Mouse (Mus musculus): Measurements from ENCODE around the gene Kcnk1. TPM values are rescaled to one million over a fixed set of nuclear protein-coding genes. Genes with fewer than 3 reads are reported as not detected.

Kcnk1 gene
- total and polyA plus RNA-seq, 3 experiments: not detected

- no peaks in the 10 kb centered on the region for H3K4me1 ChIP-seq (ENCODE audit: control insufficient read depth in 1 of 2, insufficient read depth in 2 of 2)
- H3K79me2 ChIP-seq (replicated peaks; ENCODE audit: control insufficient read depth, extremely low read depth, insufficient read depth, poor library complexity, severe bottlenecking): no peaks in the 10 kb centered on the region
- H3K9me3 ChIP-seq (replicated peaks; ENCODE audit: low read length): no peaks in the 10 kb centered on the region
- H3K27me3 ChIP-seq (replicated peaks): peaks cover 89% of the 10 kb centered on the region
- TF ChIP-seq GABPA (IDR thresholded peaks at IDR 0.05; ENCODE audit: insufficient replicate concordance, low read depth, low read length) (no peak), IRF4 (IDR thresholded peaks at IDR 0.05; ENCODE audit: low read depth, low read length) (no peak), PAX5 (IDR thresholded peaks at IDR 0.05; ENCODE audit: low read length) (no peak), CTCF (conservative IDR thresholded peaks at IDR 0.05 in 1 of 2, IDR thresholded peaks at IDR 0.05 in 1 of 2; ENCODE audit: low read depth in 2 of 2, low read length in 2 of 2) (no peak), USF2 (conservative IDR thresholded peaks at IDR 0.05; ENCODE audit: low read depth, low read length) (no peak), ZC3H11A (IDR thresholded peaks at IDR 0.05; ENCODE audit: low read depth, low read length) (no peak), MAFK (IDR thresholded peaks at IDR 0.05; ENCODE audit: insufficient replicate concordance, low read length) (no peak), KAT2A (IDR thresholded peaks at IDR 0.05; ENCODE audit: insufficient replicate concordance, low read length) (no peak), MAX (IDR thresholded peaks at IDR 0.05; ENCODE audit: low read length) (no peak), ZMIZ1 (IDR thresholded peaks at IDR 0.05; ENCODE audit: low read depth, low read length) (no peak), MYC (IDR thresholded peaks at IDR 0.05; ENCODE audit: low read depth, low read length) (no peak), TBP (conservative IDR thresholded peaks at IDR 0.05; ENCODE audit: low read depth, low read length) (no peak)
- no peak overlapping the region for H3K27ac ChIP-seq (ENCODE audit: insufficient read depth, low read depth)
- no peaks in the 10 kb centered on the region for H3K36me3 ChIP-seq (replicated peaks in 1 of 2; ENCODE audit: control insufficient read depth in 1 of 2, insufficient read depth in 1 of 2, low read length in 1 of 2)
- dilution Hi-C loops (cut with MboI; ENCODE audit: extremely low pct_ligation_motif_present, extremely low pct_unique_long_range_greater_than_20kb, low sequenced_read_pairs): no loop called here
- DNase-seq (ENCODE audit: extremely low read depth): no peak
- no peak overlapping the region for H3K4me2 ChIP-seq (ENCODE audit: insufficient read depth, low read depth, poor library complexity, severe bottlenecking)
- H3K9ac ChIP-seq (ENCODE audit: insufficient read depth, low read depth): no peak overlapping the region
- in situ Hi-C loops (cut with MboI; ENCODE audit: low pct_ligation_motif_present, low pct_unique_long_range_greater_than_20kb, low sequenced_read_pairs): no loop called here
- no peak overlapping the region for H3K4me3 ChIP-seq (replicated peaks in 1 of 3; ENCODE audit: low read depth in 2 of 3, low read length in 2 of 3, poor library complexity in 1 of 3)
Measured at GRCm38 (mm10) chr8:125996980-125997379, 2.0 kb downstream of the Kcnk1 start.

- dilution Hi-C loops (cut with MboI; ENCODE audit: extremely low pct_ligation_motif_present, extremely low pct_unique_long_range_greater_than_20kb, low sequenced_read_pairs) (no loop called here), in situ Hi-C loops (cut with MboI; ENCODE audit: low pct_ligation_motif_present, low pct_unique_long_range_greater_than_20kb, low sequenced_read_pairs) (no loop called here)
- Histone ChIP-seq H3K4me2 (ENCODE audit: insufficient read depth, low read depth, poor library complexity, severe bottlenecking) (no peak overlapping the region), H3K79me2 (replicated peaks; ENCODE audit: control insufficient read depth, extremely low read depth, insufficient read depth, poor library complexity, severe bottlenecking) (no peaks in the 10 kb centered on the region), H3K9me3 (replicated peaks; ENCODE audit: low read length) (no peaks in the 10 kb centered on the region), H3K4me3 (replicated peaks in 1 of 3; ENCODE audit: low read depth in 2 of 3, low read length in 2 of 3, poor library complexity in 1 of 3) (no peak overlapping the region), H3K4me1 (ENCODE audit: control insufficient read depth in 1 of 2, insufficient read depth in 2 of 2) (no peaks in the 10 kb centered on the region), H3K27ac (ENCODE audit: insufficient read depth, low read depth) (no peak overlapping the region), H3K9ac (ENCODE audit: insufficient read depth, low read depth) (no peak overlapping the region), H3K27me3 (replicated peaks) (peaks cover 88% of the 10 kb centered on the region), H3K36me3 (replicated peaks in 1 of 2; ENCODE audit: control insufficient read depth in 1 of 2, insufficient read depth in 1 of 2, low read length in 1 of 2) (no peaks in the 10 kb centered on the region)
- no peak for DNase-seq (ENCODE audit: extremely low read depth)
- TF ChIP-seq ZNF384 (IDR thresholded peaks at IDR 0.05; ENCODE audit: low read depth, low read length) (no peak), ZMIZ1 (IDR thresholded peaks at IDR 0.05; ENCODE audit: low read depth, low read length) (no peak), PAX5 (IDR thresholded peaks at IDR 0.05; ENCODE audit: low read length) (no peak), USF1 (IDR thresholded peaks at IDR 0.05; ENCODE audit: low read depth, low read length) (no peak), POLR2A (IDR thresholded peaks at IDR 0.05; ENCODE audit: low read depth, low read length) (no peak), ZKSCAN1 (IDR thresholded peaks at IDR 0.05; ENCODE audit: borderline replicate concordance, low read depth, low read length) (no peak), TBP (conservative IDR thresholded peaks at IDR 0.05; ENCODE audit: low read depth, low read length) (no peak), MAFK (IDR thresholded peaks at IDR 0.05; ENCODE audit: insufficient replicate concordance, low read length) (no peak), E2F4 (IDR thresholded peaks at IDR 0.05; ENCODE audit: insufficient replicate concordance, low read depth, low read length) (no peak), MAX (IDR thresholded peaks at IDR 0.05; ENCODE audit: low read length) (no peak), CHD2 (IDR thresholded peaks at IDR 0.05; ENCODE audit: low read length) (no peak), USF2 (conservative IDR thresholded peaks at IDR 0.05; ENCODE audit: low read depth, low read length) (no peak), NELFE (IDR thresholded peaks at IDR 0.05; ENCODE audit: low read depth, low read length) (no peak)
Measured at GRCm38 (mm10) chr8:125997550-125997949, 2.6 kb downstream of the Kcnk1 start.

Data from CH12.LX (cell line).